Mouse (Mus musculus) heart, embryonic 16.5 days (tissue): ENCODE data around the gene Plekha6. TPM values are rescaled to one million over a fixed set of nuclear protein-coding genes. Genes with fewer than 3 reads are reported as not detected.
A peak's percentile ranks its signal among the peaks of the same experiment; 100 is the strongest.

ENCODE experiments used
- ATAC-seq: fragments of 200-750 bp; cut with Nextera tagmentation; replicated peaks from 2 replicates; pipeline ENCODE4 v1.8.0; 2017; ENCODE audit warnings: moderate number of reproducible peaks; ENCODE audit not compliant: insufficient read depth, low FRiP score; ENCODE audit errors: extremely low read depth
- H3K27ac ChIP-seq: fragments of 300-500 bp; sonication (generic); 2 replicates; pipeline ENCODE4 v1.5.1; 2014; ENCODE audit warnings: mild to moderate bottlenecking, low read length, control low read depth, moderate library complexity
- H3K27me3 ChIP-seq: fragments of 300-500 bp; sonication (generic); 2 replicates; pipeline ENCODE4 v1.6.1; 2014; ENCODE audit warnings: low read length, mixed read lengths; ENCODE audit not compliant: control insufficient read depth, insufficient read depth
- H3K36me3 ChIP-seq: fragments of 300-500 bp; sonication (generic); 2 replicates; pipeline ENCODE4 v1.6.1; 2014; ENCODE audit not compliant: control insufficient read depth, insufficient read depth
- H3K4me1 ChIP-seq: fragments of 300-500 bp; sonication (generic); 2 replicates; pipeline ENCODE4 v1.6.1; 2014; ENCODE audit warnings: low read length, mixed read lengths; ENCODE audit not compliant: control insufficient read depth, insufficient read depth
- H3K4me2 ChIP-seq: fragments of 300-500 bp; sonication (generic); 2 replicates; pipeline ENCODE4 v1.6.1; 2014; ENCODE audit warnings: low read depth, mild to moderate bottlenecking, control low read depth, low read length
- H3K4me3 ChIP-seq: fragments of 300-500 bp; sonication (generic); 2 replicates; pipeline ENCODE4 v1.5.1; 2014; ENCODE audit warnings: mild to moderate bottlenecking, control low read depth, low read length
- H3K9ac ChIP-seq: fragments of 300-500 bp; sonication (generic); 2 replicates; pipeline ENCODE4 v1.6.1; 2014; ENCODE audit warnings: low read length, control low read depth
- H3K9me3 ChIP-seq: fragments of 300-500 bp; sonication (generic); replicated peaks from 2 replicates; pipeline ENCODE4 v1.6.1; 2016; ENCODE audit warnings: low read length; ENCODE audit not compliant: control insufficient read depth
- WGBS: fragments of 180-500 bp; shearing (Covaris S2); extraction: QIAGEN DNeasy Blood & Tissue Kit; methylation state at CpG from one replicate; pipeline ENCODE4 v1.1.7; 2014; 5-methylcytosine and 5-hydroxymethylcytosine counted together
- polyA plus RNA-seq: library from polyadenylated mRNA; unstranded; fragments of >200 nt; fragmentation: Nextera tagmentation; extraction: Ambion mirVana; gene quantifications from 2 replicates; pipeline ENCODE4 v1.2.1, GENCODE M21; 2015

Plekha6 gene
- polyA plus RNA-seq, 1 experiment from 2014 or later = 12.3 TPM

DNA sequence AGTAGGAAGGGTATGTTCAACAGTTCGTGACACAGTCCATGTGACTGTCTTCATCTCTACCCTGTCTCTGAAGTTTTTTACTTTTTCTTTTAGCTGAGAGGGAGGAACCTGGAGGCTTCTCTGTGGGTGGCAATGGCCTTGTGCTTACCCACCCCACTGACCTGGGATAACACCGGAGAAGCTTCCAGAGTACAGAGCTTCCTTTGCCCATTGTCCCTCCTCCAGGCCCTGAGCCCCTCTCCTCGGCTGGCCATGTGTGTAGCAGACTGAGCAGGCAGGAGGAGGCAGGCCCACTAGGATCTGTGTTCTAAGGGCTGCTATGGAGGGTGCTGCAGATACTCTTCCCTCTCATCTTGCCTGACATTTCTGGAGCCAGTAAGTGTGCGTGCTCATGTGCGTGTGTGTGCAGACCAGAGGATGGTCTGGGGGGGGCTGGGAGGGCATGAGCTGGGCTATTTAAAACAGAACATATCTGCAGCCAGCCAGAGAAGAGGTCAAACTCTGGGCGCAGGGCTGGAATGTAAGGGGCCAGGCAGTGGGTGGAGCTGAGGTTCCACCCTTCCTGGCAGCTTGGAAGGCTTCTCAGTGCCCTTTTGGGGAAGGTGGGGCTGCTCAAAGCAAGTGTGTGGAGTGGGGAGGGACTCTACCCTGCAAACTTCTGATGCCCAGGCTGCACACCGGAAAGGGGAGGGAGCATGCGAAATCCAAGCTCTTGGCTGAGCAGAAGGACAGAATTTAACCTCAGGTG lies 72.9 kb downstream of the Plekha6 start:
- 0 out of 2 replicates have a peak, but pooled peaks cover 4% of the 10 kb centered on the region for H3K36me3 ChIP-seq
- no peaks in the 10 kb centered on the region for H3K9me3 ChIP-seq
- H3K4me3 ChIP-seq = 0 out of 2 replicates have a peak overlapping the region, but pooled peaks have one; percentile 7
- H3K27me3 ChIP-seq = no peaks in the 10 kb centered on the region
- 16% methylated on average over 8 of the region's 8 CpGs for WGBS
- H3K27ac ChIP-seq = peak overlapping the region; percentile 99
- H3K4me1 ChIP-seq = peaks cover 48% of the 10 kb centered on the region
- ATAC-seq = peak; percentile 94
- peak overlapping the region; percentile 52 for H3K4me2 ChIP-seq
- peak overlapping the region; percentile 63 for H3K9ac ChIP-seq

DNA sequence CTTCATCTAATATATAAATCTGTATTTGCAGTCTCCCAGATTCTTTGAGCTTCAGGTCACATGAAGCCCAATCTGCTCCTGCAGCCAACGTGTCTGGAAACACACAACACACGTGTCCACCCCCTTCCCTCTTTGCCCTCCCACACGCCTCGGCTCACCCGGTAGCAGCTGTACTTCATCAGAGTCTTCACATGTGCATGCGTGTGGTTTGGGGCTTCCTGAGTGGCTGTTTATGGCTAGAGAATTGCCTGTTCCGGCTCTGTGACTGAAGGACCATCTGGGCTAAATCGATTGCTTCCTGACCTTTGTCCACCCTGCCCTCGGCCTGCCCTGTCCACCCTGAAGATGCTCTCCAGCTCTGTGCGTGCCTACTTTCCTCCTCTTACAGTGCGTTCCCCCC lies 73.7 kb downstream of the Plekha6 start:
- Histone ChIP-seq H3K9ac (peak overlapping the region; percentile 63), H3K9me3 (no peaks in the 10 kb centered on the region), H3K27ac (peak overlapping the region; percentile 99), H3K4me1 (peaks cover 45% of the 10 kb centered on the region), H3K36me3 (0 out of 2 replicates have a peak, but pooled peaks cover 4% of the 10 kb centered on the region), H3K4me2 (peak overlapping the region; percentile 52), H3K4me3 (0 out of 2 replicates have a peak overlapping the region, but pooled peaks have one; percentile 9), H3K27me3 (no peaks in the 10 kb centered on the region)
- WGBS = 8% methylated on average over 11 of the region's 11 CpGs
- ATAC-seq = peak; percentile 34; the same call in 1 of the 2 replicates

DNA sequence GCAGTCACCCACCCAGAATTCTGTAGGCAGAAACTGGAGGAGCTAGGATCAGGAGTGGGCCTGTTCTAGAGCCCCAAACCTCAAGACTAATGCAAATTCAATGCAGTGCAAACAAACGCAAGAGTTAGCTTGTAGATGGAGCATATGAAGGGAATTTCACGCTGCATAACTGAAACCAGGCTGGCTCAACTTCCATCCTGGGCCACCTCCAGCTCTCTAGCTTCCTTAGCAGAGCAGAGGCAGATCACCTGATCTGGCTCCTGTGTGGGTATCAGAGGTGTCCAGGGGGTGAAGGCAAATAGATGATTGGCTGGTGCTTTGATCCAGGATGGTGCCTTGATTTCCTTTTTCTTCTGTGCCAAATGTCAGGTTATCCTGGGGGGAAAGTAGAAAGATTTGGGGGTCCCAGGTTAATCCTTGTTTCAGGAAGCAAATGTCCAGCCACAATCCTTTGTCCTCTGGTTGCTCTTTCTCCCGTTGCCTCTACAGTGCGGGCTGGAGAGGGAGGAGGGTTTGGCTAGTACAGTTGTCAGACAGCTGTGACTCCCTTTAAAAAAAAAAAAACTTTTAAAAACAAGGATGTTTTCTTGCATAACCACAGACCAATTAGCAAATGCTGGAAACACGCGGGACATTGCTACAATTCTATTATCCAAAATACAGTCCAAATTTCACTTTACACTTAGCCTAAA lies 75.3 kb downstream of the Plekha6 start:
- no peak overlapping the region for H3K4me3 ChIP-seq
- H3K9ac ChIP-seq = peak overlapping the region; percentile 2; the same call in 1 of the 2 replicates
- peaks cover 50% of the 10 kb centered on the region for H3K4me1 ChIP-seq
- WGBS = 56% methylated on average over 6 of the region's 6 CpGs
- peak overlapping the region; percentile 64 for H3K27ac ChIP-seq
- no peak for ATAC-seq
- H3K36me3 ChIP-seq = 0 out of 2 replicates have a peak, but pooled peaks cover 4% of the 10 kb centered on the region
- H3K27me3 ChIP-seq = no peaks in the 10 kb centered on the region
- no peak overlapping the region for H3K4me2 ChIP-seq
- H3K9me3 ChIP-seq = no peaks in the 10 kb centered on the region

DNA sequence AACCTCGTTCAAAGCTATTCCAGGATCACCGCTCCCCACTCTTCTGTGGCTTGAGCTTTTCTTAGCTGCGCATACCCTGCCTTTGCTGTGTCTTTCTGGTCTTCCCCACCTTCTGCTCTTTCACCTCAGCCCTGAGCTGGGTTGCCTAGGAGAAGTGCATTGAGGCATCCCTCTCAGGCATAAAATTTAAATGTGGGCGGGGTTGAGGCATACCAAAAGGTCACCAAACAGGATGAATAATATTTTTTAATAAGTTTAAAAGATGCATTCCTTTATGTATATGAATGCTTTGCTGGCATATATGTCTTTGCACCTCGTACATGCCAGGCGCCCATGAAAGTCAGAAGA lies 75.8 kb downstream of the Plekha6 start:
- H3K27me3 ChIP-seq = no peaks in the 10 kb centered on the region
- H3K4me3 ChIP-seq = no peak overlapping the region
- H3K9ac ChIP-seq = no peak overlapping the region; the same call in 1 of the 2 replicates
- ATAC-seq = no peak
- 77% methylated on average over 6 of the region's 6 CpGs for WGBS
- 0 out of 2 replicates have a peak overlapping the region, but pooled peaks have one; percentile 37 for H3K27ac ChIP-seq
- 0 out of 2 replicates have a peak, but pooled peaks cover 4% of the 10 kb centered on the region for H3K36me3 ChIP-seq
- H3K4me2 ChIP-seq = no peak overlapping the region
- H3K4me1 ChIP-seq = peaks cover 55% of the 10 kb centered on the region
- no peaks in the 10 kb centered on the region for H3K9me3 ChIP-seq

DNA sequence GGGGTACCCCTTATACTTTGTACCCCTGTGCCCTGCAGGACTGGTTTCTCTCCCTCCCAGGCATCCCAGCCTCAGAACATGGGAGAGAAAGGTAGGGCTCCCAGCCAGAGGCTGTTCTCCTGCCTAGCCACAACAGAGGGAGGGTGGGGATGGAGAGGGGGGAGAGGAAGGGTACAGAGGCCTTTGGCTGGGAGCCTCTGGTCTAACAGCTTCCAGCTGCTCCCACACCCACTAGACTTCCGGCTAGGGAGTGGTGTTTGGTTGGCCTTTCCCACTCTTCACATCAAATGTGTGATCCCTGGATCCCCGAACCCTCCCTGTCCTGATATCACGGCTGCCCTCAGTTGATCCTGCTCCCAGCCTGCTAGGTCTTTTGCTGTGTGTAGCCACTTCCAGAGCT lies 76.9 kb downstream of the Plekha6 start:
- Histone ChIP-seq H3K4me1 (peaks cover 64% of the 10 kb centered on the region), H3K4me3 (no peak overlapping the region), H3K27me3 (no peaks in the 10 kb centered on the region), H3K4me2 (no peak overlapping the region), H3K27ac (peak overlapping the region; percentile 54), H3K36me3 (0 out of 2 replicates have a peak, but pooled peaks cover 4% of the 10 kb centered on the region), H3K9me3 (no peaks in the 10 kb centered on the region), H3K9ac (peak overlapping the region; percentile 50)
- no peak for ATAC-seq
- WGBS = 28% methylated on average over 3 of the region's 3 CpGs

DNA sequence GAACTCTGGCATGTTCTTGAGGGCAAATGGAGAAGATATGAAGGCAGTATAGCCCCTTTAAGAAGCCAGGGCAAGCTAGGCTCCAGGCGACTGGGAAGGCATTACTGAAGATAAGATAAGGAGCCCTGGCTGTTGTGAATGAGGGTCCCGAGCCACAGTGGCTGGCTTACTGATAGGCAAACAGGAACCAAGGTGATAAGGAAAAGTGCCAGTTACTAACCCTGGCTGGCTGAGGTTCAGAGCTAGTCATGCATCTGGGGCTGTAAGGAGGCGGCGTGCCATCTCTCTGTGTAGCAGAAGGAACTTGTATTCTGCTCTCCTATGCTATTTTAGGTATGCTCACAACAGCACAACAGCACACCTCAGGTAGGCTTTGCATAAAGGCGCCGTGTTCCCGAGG lies 80.7 kb downstream of the Plekha6 start:
- Histone ChIP-seq H3K9ac (peak overlapping the region; percentile 67; the same call in 1 of the 2 replicates), H3K9me3 (no peaks in the 10 kb centered on the region), H3K27me3 (no peaks in the 10 kb centered on the region), H3K36me3 (no peaks in the 10 kb centered on the region), H3K4me1 (peaks cover 43% of the 10 kb centered on the region), H3K4me2 (peak overlapping the region; percentile 58), H3K4me3 (no peak overlapping the region), H3K27ac (peak overlapping the region; percentile 82)
- peak; percentile 24; the same call in 1 of the 2 replicates for ATAC-seq
- 20% methylated on average over 7 of the region's 7 CpGs for WGBS

DNA sequence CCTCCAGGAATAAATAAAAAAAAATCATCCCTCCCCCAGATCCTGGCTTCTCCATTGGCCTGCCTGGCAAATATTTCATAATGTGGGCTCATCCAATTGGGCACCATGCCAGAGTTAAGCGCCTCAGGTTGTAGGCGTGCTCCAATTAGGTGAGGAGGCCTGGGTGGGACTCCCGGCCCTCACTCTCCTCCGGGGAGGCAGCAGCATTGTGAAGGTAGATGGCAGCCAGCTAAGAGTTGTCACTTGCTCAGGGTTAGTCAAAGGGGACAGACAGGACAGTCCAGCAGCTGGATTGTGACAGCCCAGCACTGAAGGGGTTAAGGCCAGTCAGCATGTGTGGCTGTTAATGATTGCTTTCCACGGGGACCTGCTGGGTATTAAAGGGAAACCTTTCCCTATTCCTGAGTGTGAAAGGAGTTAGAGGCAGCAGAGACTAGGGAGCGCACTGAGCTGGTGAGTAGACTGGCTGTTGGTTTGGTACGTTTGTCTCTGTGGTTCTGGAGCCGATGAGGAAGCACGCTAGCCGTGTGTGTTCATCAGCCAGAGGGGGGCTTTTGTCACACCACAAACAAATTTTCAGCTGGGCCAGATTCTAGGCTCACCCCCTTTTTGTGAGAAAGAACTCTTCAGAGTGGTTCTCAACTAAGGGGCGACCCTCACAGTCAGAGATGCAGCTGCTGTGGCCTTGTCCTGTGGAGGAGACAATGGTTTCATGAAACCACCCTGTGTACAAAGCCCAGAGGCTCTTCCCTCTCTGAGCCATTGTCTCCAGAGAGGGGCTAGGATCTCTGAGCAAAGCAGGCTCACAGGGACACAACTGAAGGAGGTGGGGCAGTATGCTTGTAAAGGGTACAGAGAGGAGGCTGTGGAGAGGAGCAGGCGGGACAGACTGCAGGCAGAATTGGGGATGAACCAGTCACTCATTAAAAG lies 81.9 kb downstream of the Plekha6 start:
- Histone ChIP-seq H3K9ac (peak overlapping the region; percentile 67), H3K27me3 (no peaks in the 10 kb centered on the region), H3K36me3 (no peaks in the 10 kb centered on the region), H3K27ac (peak overlapping the region; percentile 82), H3K4me2 (peak overlapping the region; percentile 58), H3K9me3 (no peaks in the 10 kb centered on the region), H3K4me3 (peak overlapping the region; percentile 45), H3K4me1 (peaks cover 41% of the 10 kb centered on the region)
- 30% methylated on average over 12 of the region's 12 CpGs for WGBS
- peak; percentile 29 for ATAC-seq

DNA sequence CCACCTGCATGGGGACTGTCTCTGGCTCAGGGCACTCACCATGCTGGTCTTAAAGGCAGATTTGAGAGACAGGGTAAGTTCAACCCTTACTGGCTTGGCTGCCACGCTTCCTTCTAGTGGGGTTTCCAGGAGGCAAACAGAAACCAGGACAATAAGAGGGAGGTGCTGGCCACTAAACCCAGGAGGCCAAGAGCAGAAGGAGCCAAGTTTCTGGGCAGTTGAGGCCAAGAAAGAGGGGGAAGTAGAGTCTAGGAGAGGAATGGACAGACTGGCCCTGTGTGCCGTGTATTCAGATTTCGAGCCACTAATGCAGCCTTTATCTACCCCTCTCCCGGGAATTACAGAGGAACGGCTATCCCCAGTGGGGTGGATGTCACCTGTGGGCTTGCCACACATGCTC lies 83.2 kb downstream of the Plekha6 start:
- peaks cover 50% of the 10 kb centered on the region for H3K4me1 ChIP-seq
- H3K27me3 ChIP-seq = no peaks in the 10 kb centered on the region
- peak overlapping the region; percentile 58 for H3K4me2 ChIP-seq
- no peak for ATAC-seq
- peak overlapping the region; percentile 82; the same call in 1 of the 2 replicates for H3K27ac ChIP-seq
- no peaks in the 10 kb centered on the region for H3K9me3 ChIP-seq
- 49% methylated on average over 5 of the region's 5 CpGs for WGBS
- H3K4me3 ChIP-seq = peak overlapping the region; percentile 45
- H3K9ac ChIP-seq = peak overlapping the region; percentile 67
- H3K36me3 ChIP-seq = no peaks in the 10 kb centered on the region
